Mouse (Mus musculus) MEL-GATA-1-ER (cell line): Measurements from ENCODE around the gene Aifm2.

Experiments
- DNase-seq: peaks from one replicate; pipeline ENCODE4 v3.0.0-alpha.2; 2012; ENCODE audit warnings: low read depth; ENCODE audit errors: extremely low read depth

Aifm2 gene

DNA sequence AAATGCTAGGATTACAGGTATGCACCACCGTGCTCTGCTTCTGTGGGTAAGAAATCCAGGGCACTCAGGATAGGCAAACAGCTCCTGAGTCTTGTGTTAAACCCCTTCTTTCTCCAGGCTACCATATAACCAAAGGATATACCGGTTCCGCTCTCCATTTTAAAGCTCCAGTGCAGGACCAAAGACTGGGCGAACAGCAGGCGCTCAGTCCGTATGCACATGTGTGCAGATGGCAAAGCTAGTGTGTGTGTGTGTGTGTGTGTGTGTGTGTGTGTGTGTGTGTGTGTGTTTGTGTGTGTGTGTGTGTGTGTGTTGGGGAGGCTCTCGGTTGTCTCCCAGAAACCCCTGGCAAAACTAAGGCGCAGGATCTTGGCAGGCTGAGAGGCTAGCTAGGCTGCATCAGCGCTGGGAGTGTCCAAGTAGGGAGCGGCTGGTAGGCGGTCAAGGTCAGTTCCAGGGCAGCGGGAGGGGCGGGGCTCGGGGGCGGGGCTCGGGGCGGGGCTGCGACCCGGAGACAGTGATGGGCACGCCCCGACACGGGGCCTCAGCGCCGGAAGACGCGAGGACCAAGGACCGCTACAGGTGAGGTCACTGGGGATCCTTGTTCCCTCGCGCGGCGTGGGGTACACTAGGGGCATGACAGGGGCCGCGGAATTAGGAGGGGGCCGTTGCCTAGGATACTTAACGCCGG lies at the start of gene Aifm2:
TSS of gene Aifm2 (plus strand) at position 493 of the 691 bp plus-strand sequence.
- DNase-seq = no peak

- DNase-seq = no peak
Measured at GRCm38 (mm10) chr10:61665651-61666050, 49.4 kb upstream of the Aifm2 start.

DNA sequence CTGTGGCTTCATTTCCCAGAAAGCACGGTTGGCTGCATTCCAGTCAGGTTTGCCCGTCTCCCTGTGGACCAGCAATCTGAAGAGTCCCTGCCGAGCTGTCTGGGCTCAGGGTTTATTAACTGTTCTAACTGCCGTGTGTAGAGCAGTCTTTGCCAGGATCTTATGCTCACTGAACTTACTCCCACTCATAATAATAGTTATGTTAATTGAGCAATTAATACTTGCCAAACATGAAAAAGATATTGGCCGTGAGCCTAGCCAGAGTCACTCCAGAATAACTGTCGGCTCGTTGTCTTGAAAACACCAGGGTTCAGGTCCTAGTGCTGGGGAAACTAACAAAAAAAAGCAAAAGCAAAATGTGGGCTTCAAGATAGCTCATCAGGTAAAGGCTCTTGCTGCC lies 45.8 kb upstream of the Aifm2 start:
- no peak for DNase-seq

- DNase-seq = peak; percentile 52
Measured at GRCm38 (mm10) chr10:61669896-61670295, 45.2 kb upstream of the Aifm2 start.

GRCm38 (mm10) chr10:61670758-61671157 lies 44.3 kb upstream of the Aifm2 start:
- DNase-seq = no peak

DNA sequence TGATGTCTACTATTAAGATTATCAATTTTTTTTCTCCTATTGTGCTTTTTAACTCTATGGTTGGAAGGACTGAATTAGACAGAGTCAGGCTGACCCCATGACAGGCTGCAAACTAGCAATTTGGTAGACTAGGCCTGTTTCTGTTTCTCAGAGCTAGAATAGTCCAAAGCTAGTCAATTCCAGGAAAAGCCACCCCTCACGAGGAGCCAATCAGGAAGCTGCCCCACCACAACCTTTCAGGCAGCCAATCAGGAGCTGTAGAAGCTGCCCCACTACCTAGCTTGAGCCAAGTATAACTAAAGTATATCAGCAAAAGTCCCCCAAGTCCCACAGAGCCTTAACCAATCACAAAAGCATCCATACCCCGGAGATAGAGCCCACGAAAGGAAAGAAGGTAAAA lies 39.1 kb upstream of the Aifm2 start:
- peak; percentile 94 for DNase-seq

GRCm38 (mm10) chr10:61679545-61679944 lies 35.5 kb upstream of the Aifm2 start:
- DNase-seq = no peak

DNA sequence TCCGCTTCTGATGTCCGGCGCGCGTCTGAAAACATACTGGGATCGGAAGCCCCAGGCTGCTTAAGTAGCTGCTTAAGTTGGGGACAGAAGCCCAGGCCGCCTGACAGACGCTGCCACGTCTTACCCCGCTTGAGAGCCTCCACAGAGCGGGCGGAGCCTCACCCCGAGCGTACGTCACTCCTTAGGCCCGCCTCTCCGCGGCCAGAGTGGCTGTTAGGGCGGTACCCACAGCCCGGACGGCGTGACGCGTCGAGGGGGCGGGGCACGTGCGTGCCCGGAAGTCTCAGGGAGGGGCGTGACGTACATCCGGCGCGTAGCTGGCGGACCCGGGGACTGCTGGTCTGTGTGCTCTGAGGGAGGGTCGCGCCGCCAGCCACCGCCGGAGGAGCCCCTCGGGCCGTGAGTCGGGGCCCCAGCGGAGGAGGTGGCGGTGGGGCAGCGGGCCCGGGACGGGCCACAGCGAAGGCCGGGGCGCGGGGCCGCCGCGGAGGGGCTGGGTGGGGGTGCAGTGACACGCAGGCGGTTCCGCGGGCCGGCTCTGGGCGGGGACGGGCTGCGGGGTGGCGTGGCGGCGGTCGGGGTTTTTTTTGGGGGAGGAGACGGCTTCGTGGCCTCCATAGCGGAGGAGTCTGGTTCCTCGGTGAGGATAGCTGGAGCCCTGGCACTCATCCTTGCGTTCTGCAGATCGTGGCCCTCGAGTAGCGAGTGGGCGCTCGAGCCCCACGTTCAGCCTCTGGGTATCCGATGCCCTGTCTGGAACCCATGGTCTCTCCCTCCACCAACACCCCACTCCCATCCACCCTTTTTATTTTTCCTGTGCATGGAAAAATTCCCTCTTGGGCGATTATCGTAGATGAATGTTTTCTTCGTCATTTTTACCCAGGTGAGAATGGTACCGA lies 34.8 kb upstream of the Aifm2 start, which contains the start of gene Sar1a:
TSS of gene Sar1a (plus strand) at position 285 of the 899 bp plus-strand sequence.
- peak; percentile 86 for DNase-seq

DNA sequence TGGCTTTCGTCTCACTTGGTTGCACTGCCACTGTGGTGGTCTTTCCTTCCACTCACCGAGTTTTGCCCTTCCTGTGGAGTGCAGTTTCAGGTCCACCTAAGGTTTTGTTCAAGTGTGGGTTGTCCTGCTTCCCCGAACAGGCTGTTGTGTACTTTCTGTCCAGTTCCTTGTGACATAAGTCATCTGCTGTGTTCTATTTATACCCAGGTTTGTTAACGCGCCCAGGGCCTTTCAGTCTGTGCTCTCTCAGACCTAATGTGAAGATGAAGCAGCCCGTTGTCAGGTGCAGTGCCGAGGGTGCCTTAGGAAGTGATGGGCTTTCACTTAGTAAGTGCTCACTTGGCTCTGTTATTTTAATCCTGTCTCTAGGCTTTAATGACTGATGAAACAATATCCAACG lies 25.7 kb upstream of the Aifm2 start:
- no peak for DNase-seq

GRCm38 (mm10) chr10:61693563-61693962 lies 21.5 kb upstream of the Aifm2 start:
- no peak for DNase-seq

DNA sequence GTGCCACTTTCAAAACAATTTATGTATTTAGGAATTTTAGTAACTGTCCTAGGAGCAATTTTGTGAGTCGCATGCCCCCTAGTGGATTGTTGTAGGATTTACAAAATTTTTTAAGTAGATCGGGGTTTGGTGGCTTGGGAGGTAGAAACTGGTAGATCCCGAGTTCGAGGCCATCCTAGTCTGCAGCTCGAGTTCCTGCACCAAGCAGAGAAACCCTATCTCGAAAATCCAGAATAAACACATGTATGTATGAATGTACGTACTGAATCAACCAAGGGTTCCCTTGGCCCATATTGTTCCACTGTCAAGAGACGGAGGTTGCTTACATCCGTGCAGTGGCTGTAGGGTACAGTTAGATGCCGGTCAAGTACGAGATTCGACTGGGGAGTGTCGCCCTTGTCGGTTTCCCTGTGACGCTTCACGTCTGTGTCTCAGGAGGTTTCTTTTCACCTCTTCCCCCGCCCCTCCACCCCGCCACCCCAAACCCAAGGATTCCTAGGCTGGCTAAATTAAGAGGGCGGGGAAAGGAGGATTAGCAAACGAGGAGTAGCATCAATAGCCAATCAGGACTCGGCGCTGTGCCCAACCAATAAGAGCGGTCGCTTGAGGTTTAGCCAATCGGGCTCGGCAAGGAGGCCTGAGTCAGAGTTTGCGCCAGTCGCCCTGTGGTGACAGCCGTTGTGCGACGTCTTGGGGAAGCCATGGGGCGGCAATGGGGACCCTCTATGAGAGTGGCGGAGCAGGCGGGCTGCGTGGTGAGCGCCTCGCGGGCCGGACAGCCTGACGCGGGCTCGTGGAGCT lies 20.0 kb upstream of the Aifm2 start, which contains the start of gene Tysnd1:
TSS of gene Tysnd1 (plus strand) at position 645 of the 801 bp plus-strand sequence.
- peak; percentile 98 for DNase-seq

DNA sequence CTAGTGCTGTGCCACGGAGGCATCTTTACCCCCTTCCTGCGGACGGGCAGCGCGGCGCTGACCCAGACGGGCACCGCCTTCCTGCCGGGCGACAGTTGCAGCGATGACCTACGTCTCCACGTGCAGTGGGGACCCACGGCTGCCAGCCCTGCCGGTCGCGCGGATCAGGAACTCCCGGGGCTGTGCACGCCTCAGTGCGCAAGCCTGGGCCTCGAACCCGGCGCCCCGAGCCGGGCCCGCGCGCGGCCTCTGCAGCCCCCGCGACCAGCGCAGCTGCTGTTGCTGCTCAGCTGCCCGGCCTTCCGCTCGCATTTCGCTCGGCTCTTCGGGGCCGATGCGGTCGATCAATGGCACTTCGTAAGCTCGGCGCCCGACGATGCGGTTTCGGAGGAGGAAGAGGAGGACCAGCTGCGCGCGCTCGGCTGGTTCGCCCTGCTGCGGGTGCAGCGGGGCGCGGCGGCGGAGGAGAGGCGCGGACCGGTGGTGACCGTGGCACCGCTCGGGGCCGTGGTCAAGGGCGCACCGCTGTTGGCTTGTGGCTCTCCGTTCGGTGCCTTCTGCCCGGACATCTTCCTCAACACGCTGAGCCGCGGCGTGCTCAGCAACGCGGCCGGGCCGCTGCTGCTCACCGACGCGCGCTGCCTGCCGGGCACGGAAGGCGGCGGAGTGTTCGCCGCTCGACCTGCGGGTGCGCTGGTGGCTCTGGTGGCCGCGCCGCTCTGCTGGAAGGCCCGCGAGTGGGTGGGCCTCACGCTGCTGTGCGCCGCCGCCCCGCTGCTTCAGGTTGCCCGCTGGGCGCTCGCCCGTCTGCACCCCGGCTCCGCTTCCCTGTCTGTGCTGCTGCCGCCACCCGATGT lies 19.1 kb upstream of the Aifm2 start:
- no peak for DNase-seq

DNA sequence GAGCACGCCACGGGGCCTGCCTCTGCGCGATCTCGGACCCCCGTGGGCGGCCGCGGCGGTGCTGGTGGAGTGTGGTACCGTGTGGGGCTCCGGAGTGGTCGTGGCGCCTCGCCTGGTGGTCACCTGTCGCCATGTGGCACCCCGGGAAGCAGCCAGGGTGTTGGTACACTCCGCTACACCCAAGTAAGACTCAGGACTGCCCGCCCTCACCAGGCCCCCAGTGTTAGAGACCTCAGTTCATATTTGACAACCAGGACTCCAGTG lies 18.6 kb upstream of the Aifm2 start:
- DNase-seq = no peak

DNA sequence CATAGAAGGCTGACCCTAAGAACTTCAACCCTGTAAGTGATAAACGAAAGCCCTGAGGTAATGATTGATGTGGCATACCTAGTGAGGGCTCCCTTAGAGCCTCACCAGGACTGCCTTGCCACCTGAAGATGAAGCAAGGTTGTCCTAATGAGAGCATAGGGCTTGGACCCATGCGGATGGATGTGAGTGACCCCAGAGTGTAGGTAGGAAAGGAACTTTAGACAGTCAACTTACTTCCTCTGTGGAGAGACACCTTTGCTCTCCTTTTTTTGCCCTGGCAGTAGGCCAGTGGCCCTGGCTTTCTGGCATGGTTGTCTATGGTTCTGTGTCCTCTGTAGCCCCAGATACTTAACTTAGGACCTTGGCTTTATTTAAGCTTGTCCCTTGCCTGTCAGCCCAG lies 18.0 kb upstream of the Aifm2 start:
- DNase-seq = no peak

GRCm38 (mm10) chr10:61704663-61705062 lies 10.4 kb upstream of the Aifm2 start:
- no peak for DNase-seq

- peak; percentile 88 for DNase-seq
Measured at GRCm38 (mm10) chr10:61706412-61707375, 8.4 kb upstream of the Aifm2 start.

GRCm38 (mm10) chr10:61713601-61714000 lies 1.5 kb upstream of the Aifm2 start:
- DNase-seq = no peak

DNA sequence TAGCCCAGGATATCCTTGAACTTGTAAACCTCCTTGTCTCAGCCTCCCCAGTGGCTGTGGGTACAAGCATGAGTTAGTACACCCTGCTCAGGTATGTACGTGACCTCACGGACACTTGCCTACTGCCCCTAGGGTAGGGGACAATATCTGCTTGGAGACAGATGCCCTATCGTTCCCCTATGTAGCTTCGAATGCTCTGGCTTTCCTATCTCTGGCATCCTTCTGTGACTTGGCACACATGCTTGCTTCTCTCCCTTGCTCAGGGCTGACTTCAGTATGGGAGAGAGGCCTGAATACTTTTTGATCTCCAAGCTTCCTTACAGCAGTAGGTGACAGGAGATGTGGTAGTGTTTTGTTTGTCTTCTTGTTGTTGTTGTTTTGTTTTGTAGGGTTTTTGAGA lies 917 bp upstream of the Aifm2 start:
- DNase-seq = no peak

- DNase-seq = no peak
Measured at GRCm38 (mm10) chr10:61715462-61715837, 387 bp downstream of the Aifm2 start.
